Mouse (Mus musculus) hindbrain, postnatal 0 days (tissue): ENCODE measurements at regions not wholly inside any gene's neighbourhood (a gene's known extent, or its start where the extent isn't known, plus 50 kb on each side); places are given as distances from the start of the nearest gene placed in this dataset.
A peak's percentile ranks its signal among the peaks of the same experiment; 100 is the strongest.

ENCODE experiments used
- ATAC-seq: fragments of 200-750 bp; cut with Nextera tagmentation; 2 replicates; pipeline ENCODE4 v1.8.0; 2017; ENCODE audit warnings: mild to moderate bottlenecking, moderate TSS enrichment, moderate library complexity
- DNase-seq: peaks from one replicate; pipeline ENCODE4 v3.0.0-alpha.2; 2015; ENCODE audit warnings: low spot score
- H3K27ac ChIP-seq: fragments of 300-500 bp; sonication (generic); 2 replicates; pipeline ENCODE4 v1.5.1; 2014; ENCODE audit warnings: mild to moderate bottlenecking
- H3K27me3 ChIP-seq: fragments of 300-500 bp; sonication (generic); 2 replicates; pipeline ENCODE4 v1.6.1; 2014; ENCODE audit warnings: low read length, mixed read lengths; ENCODE audit not compliant: insufficient read depth
- H3K36me3 ChIP-seq: fragments of 300-500 bp; sonication (generic); 2 replicates; pipeline ENCODE4 v1.6.1; 2014; ENCODE audit warnings: low read length, mixed read lengths; ENCODE audit not compliant: insufficient read depth
- H3K4me1 ChIP-seq: fragments of 300-500 bp; sonication (generic); 2 replicates; pipeline ENCODE4 v1.6.1; 2014; ENCODE audit warnings: antibody characterized with exemption, low read length, mixed read lengths; ENCODE audit not compliant: insufficient read depth
- H3K4me2 ChIP-seq: fragments of 300-500 bp; sonication (generic); 2 replicates; pipeline ENCODE4 v1.6.1; 2014; ENCODE audit warnings: low read depth, mild to moderate bottlenecking, low read length, moderate library complexity, mixed read lengths
- H3K4me3 ChIP-seq: fragments of 300-500 bp; sonication (generic); 2 replicates; pipeline ENCODE4 v1.5.1; 2014; ENCODE audit warnings: low read length
- H3K9ac ChIP-seq: fragments of 300-500 bp; sonication (generic); replicated peaks from 2 replicates; pipeline ENCODE4 v1.6.1; 2014; ENCODE audit warnings: mild to moderate bottlenecking, low read length, moderate library complexity, mixed read lengths
- H3K9me3 ChIP-seq: fragments of 300-500 bp; sonication (generic); 2 replicates; pipeline ENCODE4 v1.6.1; 2016; ENCODE audit warnings: low read length, mixed read lengths
- CTCF ChIP-seq: IDR thresholded peaks from 2 replicates; pipeline ENCODE4 v1.5.1; 2016; ENCODE audit warnings: antibody characterized with exemption, control low read depth, low read depth
- WGBS: fragments of 180-500 bp; shearing (Covaris S2); extraction: QIAGEN DNeasy Blood & Tissue Kit; methylation state at CpG from one replicate; pipeline ENCODE4 v1.1.7; 2014; 5-methylcytosine and 5-hydroxymethylcytosine counted together

DNA sequence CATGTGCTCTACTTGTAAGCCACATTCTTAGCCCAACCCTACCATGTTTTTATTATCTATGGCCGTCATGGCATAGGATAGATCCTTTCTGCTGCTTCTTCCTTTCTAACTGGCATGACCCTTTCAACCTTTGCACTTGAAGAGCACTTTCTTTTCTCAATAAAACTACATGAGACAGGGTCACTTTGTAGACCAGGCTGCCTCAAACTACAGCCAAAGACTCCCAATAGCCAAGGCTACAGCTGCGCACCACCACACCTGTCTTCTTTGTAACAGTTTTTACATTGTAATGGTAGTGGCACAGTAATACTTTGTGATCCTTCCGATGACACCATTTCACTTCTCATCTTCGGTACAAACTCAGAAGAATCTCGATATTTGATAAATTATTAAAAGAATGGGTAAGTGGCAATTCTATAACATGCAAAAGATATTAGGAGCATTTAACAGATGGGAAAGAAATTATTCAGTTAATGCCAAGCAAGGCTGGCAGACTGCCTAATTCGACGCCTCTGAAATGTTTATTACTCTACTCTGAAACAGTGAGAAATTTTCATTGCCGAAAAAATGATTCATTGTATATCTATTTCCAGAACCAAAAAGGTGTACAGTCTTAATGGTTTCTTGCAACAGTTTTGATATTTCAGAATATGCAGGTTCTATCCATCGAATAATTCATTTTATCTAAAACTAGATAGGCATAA is 89.5 kb downstream of the A730009L09Rik start:
- H3K4me3 ChIP-seq: no peak overlapping the region
- no peak overlapping the region for H3K4me2 ChIP-seq
- H3K27ac ChIP-seq: no peak overlapping the region
- TF ChIP-seq CTCF: no peak
- no peaks in the 10 kb centered on the region for H3K36me3 ChIP-seq
- H3K9ac ChIP-seq: no peak overlapping the region
- no peaks in the 10 kb centered on the region for H3K9me3 ChIP-seq
- H3K27me3 ChIP-seq: no peaks in the 10 kb centered on the region
- no peaks in the 10 kb centered on the region for H3K4me1 ChIP-seq
- WGBS: 84% methylated on average over 9 of the region's 9 CpGs
- ATAC-seq: no peak
- DNase-seq: peak; percentile 12

- Histone ChIP-seq H3K27me3 (no peaks in the 10 kb centered on the region), H3K27ac (no peak overlapping the region), H3K9ac (no peak overlapping the region), H3K9me3 (no peaks in the 10 kb centered on the region), H3K4me2 (no peak overlapping the region), H3K4me3 (no peak overlapping the region), H3K4me1 (no peaks in the 10 kb centered on the region), H3K36me3 (no peaks in the 10 kb centered on the region)
- 79% methylated on average over 5 of the region's 5 CpGs for WGBS
- no peak for ATAC-seq
- no peak for DNase-seq
- no peak for TF ChIP-seq CTCF
Observed at GRCm38 (mm10) chr16:84606010-84606803, 91.3 kb downstream of the A730009L09Rik start.

- H3K27me3 ChIP-seq: no peaks in the 10 kb centered on the region
- no peak for DNase-seq
- no peaks in the 10 kb centered on the region for H3K36me3 ChIP-seq
- no peaks in the 10 kb centered on the region for H3K4me1 ChIP-seq
- no peak for ATAC-seq
- H3K9me3 ChIP-seq: no peaks in the 10 kb centered on the region
- H3K4me3 ChIP-seq: no peak overlapping the region
- H3K4me2 ChIP-seq: no peak overlapping the region
- no peak for TF ChIP-seq CTCF
- H3K9ac ChIP-seq: no peak overlapping the region
- H3K27ac ChIP-seq: no peak overlapping the region
- WGBS: 84% methylated on average over 2 of the region's 2 CpGs
Observed at GRCm38 (mm10) chr16:84606804-84607095, 91.8 kb downstream of the A730009L09Rik start.

DNA sequence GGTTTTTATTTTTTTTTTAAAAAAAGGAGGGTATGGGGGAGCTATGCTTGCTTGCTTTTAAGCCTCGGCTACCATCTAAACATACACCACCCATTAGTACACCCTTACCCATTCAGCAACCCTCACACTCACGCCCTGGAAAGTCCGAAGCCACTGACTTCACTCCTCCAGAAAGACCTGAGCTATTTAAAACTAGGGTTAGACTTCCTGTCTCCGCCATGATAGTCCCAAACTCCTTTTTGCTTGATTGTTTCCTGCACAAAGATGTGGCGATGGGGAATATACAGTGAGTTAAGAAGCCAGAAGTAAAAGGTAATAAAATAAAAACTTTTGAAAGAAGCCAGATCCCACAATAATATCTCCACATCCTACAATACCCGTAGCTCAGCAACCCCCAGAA is 92.6 kb downstream of the A730009L09Rik start:
- TF ChIP-seq CTCF: no peak
- WGBS: 91% methylated on average over 6 of the region's 6 CpGs

GRCm38 (mm10) chr16:84615683-84616082 is 100.8 kb downstream of the A730009L09Rik start:
- 94% methylated on average over 7 of the region's 7 CpGs for WGBS
- no peak overlapping the region for H3K4me2 ChIP-seq
- no peaks in the 10 kb centered on the region for H3K27me3 ChIP-seq
- no peaks in the 10 kb centered on the region for H3K36me3 ChIP-seq
- no peaks in the 10 kb centered on the region for H3K9me3 ChIP-seq
- DNase-seq (no peak), ATAC-seq (no peak)
- TF ChIP-seq CTCF: no peak
- no peak overlapping the region for H3K4me3 ChIP-seq
- no peak overlapping the region for H3K27ac ChIP-seq
- H3K9ac ChIP-seq: no peak overlapping the region
- no peaks in the 10 kb centered on the region for H3K4me1 ChIP-seq

More for the DNA sequence above, 92.6 kb downstream of the A730009L09Rik start:
- Histone ChIP-seq H3K27ac (no peak overlapping the region), H3K27me3 (no peaks in the 10 kb centered on the region), H3K4me3 (no peak overlapping the region), H3K4me2 (no peak overlapping the region), H3K9me3 (no peaks in the 10 kb centered on the region), H3K36me3 (no peaks in the 10 kb centered on the region), H3K4me1 (no peaks in the 10 kb centered on the region), H3K9ac (no peak overlapping the region)
- ATAC-seq (no peak), DNase-seq (no peak)

- Histone ChIP-seq H3K36me3 (no peaks in the 10 kb centered on the region), H3K4me3 (no peak overlapping the region), H3K9me3 (no peaks in the 10 kb centered on the region), H3K4me1 (no peaks in the 10 kb centered on the region), H3K27ac (no peak overlapping the region), H3K4me2 (no peak overlapping the region), H3K9ac (no peak overlapping the region), H3K27me3 (no peaks in the 10 kb centered on the region)
- TF ChIP-seq CTCF: no peak
- 81% methylated on average over 1 of the region's 1 CpGs for WGBS
- DNase-seq: no peak
- ATAC-seq: no peak
Observed at GRCm38 (mm10) chr16:84616132-84616531, 101.2 kb downstream of the A730009L09Rik start.

DNA sequence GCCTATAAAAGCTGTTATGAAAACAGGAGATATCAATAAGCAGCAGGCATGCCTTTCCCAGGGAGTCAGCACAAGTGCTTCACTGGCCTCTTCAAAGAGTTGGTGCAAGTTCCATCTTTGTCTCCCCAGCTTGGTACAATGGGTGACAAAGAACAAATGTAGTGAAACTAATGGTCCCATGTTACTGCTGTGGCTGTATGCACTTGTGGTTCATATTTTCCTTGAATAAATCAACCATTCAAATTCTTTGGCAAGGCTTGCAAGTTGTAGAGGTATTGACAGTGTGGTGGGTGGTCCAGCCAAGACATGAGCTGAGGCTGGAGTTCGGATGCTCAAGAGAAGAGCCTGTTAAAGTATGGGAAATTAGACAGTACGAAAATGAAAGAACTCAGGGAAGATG is 103.5 kb downstream of the A730009L09Rik start:
- WGBS: 74% methylated on average over 2 of the region's 2 CpGs
- no peak overlapping the region for H3K4me2 ChIP-seq
- TF ChIP-seq CTCF: no peak
- DNase-seq: no peak
- no peaks in the 10 kb centered on the region for H3K27me3 ChIP-seq
- H3K4me3 ChIP-seq: no peak overlapping the region
- H3K9ac ChIP-seq: no peak overlapping the region
- no peaks in the 10 kb centered on the region for H3K9me3 ChIP-seq
- 0 out of 2 replicates have a peak, but pooled peaks have one; percentile 40 for ATAC-seq
- no peaks in the 10 kb centered on the region for H3K36me3 ChIP-seq
- H3K27ac ChIP-seq: no peak overlapping the region
- no peaks in the 10 kb centered on the region for H3K4me1 ChIP-seq
